Mouse (Mus musculus): ENCODE data around the gene Sema4b.

GRCm38 (mm10) chr7:80166740-80167139 lies 19.9 kb upstream of the Sema4b start:
- TF ChIP-seq CTCF (IDR thresholded peaks at IDR 0.05) (no peak), EP300 (IDR thresholded peaks at IDR 0.05) (no peak)
